Mouse (Mus musculus): ENCODE measurements around the gene Klhl12. TPM values are rescaled to one million over a fixed set of nuclear protein-coding genes. Genes with fewer than 3 reads are reported as not detected.

Gene Klhl12
- total RNA-seq, 2 experiments from 2014 or later: 18.0 to 20.3 TPM

Other genes with a start within 250 kb of the Klhl12 start
- gene Adora1, start 220.1 kb upstream of the Klhl12 start, total RNA-seq (2021): under 1 TPM; 0.25 to 0.66 TPM
- 10 to 100 TPM; 10.4 to 18.9 TPM for gene Myog, start 165.5 kb upstream of the Klhl12 start, total RNA-seq (2021)
- gene Ppfia4, start 122.6 kb upstream of the Klhl12 start, total RNA-seq (2021): under 1 TPM; 0.21 to 0.43 TPM
- 10 to 100 TPM; 10.1 to 10.4 TPM for gene Tmem183a, start 93.6 kb upstream of the Klhl12 start, total RNA-seq (2021)
- gene 4933406M09Rik, start 69.6 kb upstream of the Klhl12 start, total RNA-seq (2021): not detected
- gene Cyb5r1, start 50.0 kb upstream of the Klhl12 start, total RNA-seq (2021): 10 to 100 TPM; 80.0 to 84.8 TPM
- 100 to 1,000 TPM; 184 to 193 TPM for gene Adipor1, start 40.2 kb upstream of the Klhl12 start, total RNA-seq (2021)
- 1 to 10 TPM; 5.5 to 6.3 TPM for gene Rabif, start 39.1 kb downstream of the Klhl12 start, total RNA-seq (2021)
- gene Mgat4e, start 94.2 kb downstream of the Klhl12 start, total RNA-seq (2021): not detected
- gene Kdm5b, start 104.6 kb downstream of the Klhl12 start, total RNA-seq (2021): 1 to 10 TPM; 8.0 to 8.3 TPM
- not detected for gene Syt2, start 191.1 kb downstream of the Klhl12 start, total RNA-seq (2021)

Data from gastrocnemius, adult 18-20 months (tissue).